Mouse (Mus musculus): ENCODE data around the gene Ubn1. TPM values are rescaled to one million over a fixed set of nuclear protein-coding genes. Genes with fewer than 3 reads are reported as not detected.

Ubn1 gene
- polyA plus RNA-seq (2016; fragmentation: Nextera tagmentation; extraction: Ambion mirVana): 17.8 TPM in 2 replicates

DNA sequence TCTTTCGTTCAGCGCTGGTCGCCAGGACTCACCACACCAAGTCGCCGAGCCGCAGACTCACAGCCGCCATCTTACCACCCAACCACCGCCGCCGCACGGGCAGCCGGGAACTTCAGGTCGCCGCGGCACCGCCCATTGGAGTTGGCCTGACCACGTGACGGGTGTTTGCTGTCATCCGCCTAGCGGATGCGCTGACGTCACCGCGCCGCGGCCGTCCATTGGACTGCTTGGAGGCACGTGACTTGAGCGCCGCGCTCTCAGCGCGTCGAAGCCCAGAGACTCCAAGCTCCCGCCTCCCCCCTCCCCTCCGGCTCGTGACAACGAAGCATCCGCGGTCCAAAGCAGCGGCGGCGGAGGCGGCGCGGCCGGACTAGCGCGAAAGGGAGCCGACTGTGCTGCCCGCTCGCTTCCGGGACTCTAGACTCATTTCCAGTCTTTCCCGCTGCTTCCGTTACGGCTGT, at the start of gene Ubn1, which contains the start of gene Glyr1:
Ubn1 (plus strand) TSS at position 284 of the 461 bp plus-strand sequence.
Glyr1 (minus strand) TSS at position 90 of the 461 bp plus-strand sequence.
- WGBS: under 1% methylated on average over 56 of the region's 56 CpGs
- peak within 1 kb of the TSS; percentile 95 for H3K4me3 ChIP-seq
- peaks cover 54% of the 10 kb centered on the region for H3K36me3 ChIP-seq
- no peaks in the 10 kb centered on the region for H3K9me3 ChIP-seq
- H3K27ac ChIP-seq: peak within 1 kb of the TSS; percentile 92
- no peaks in the 10 kb centered on the region for H3K27me3 ChIP-seq (ENCODE audit: insufficient read depth, poor library complexity, severe bottlenecking)
- peaks cover 31% of the 10 kb centered on the region for H3K4me1 ChIP-seq (replicated peaks)
- DNase-seq (ENCODE audit: low spot score): peak; percentile 99

DNA sequence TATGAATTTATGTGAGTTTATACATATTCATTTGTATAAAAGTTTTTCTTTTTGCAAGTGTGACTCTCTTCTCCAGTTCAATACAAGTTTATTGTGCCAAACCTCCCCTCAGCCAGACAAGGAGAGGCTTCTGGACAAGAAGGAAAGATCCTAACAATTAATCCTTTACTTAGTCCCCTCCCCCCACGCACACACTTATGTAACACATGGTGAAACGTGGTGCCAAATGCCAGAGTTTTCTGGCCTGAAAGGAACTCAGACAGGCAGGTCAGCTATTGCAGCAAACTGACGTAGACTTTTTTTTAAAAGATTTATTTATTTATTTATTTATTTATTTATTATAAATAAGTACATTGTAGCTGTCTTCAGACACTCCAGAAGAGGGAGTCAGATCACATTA, 49.2 kb upstream of the Ubn1 start:
- DNase-seq (ENCODE audit: low spot score): no peak
- no peaks in the 10 kb centered on the region for H3K9me3 ChIP-seq
- H3K4me1 ChIP-seq (replicated peaks): no peaks in the 10 kb centered on the region
- no peaks in the 10 kb centered on the region for H3K27me3 ChIP-seq (ENCODE audit: insufficient read depth, poor library complexity, severe bottlenecking)
- 72% methylated on average over 3 of the region's 3 CpGs for WGBS
- H3K36me3 ChIP-seq: no peaks in the 10 kb centered on the region
- no peak overlapping the region for H3K27ac ChIP-seq
- H3K4me3 ChIP-seq: no peak overlapping the region

DNA sequence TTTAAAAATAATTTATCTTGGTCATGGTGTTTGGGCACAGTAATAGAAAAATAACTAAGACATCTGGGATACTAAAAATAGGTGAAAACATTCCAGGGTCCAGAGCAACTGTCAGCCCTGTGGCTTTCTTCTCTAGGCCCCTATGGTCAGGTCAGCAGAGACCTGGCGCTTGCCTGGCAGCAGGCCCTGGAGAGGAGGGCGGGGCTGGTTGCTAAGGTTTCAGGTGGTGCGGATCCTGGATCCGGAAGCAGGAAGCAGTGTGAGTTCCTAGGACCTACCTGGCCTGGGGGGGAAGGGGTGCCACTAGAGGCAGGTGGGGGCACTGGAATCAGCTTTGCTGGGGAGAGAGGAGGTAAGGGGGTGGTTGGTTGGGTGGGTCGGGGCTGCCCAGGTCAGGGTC, 42.8 kb upstream of the Ubn1 start, which contains the start of gene Smim22:
Smim22 (plus strand) TSS at position 222 of the 400 bp plus-strand sequence.
- Histone ChIP-seq H3K36me3 (peaks cover 10% of the 10 kb centered on the region; the same call in 1 of the 2 replicates), H3K4me1 (replicated peaks) (peaks cover 26% of the 10 kb centered on the region), H3K9me3 (no peaks in the 10 kb centered on the region), H3K27me3 (ENCODE audit: insufficient read depth, poor library complexity, severe bottlenecking) (no peaks in the 10 kb centered on the region), H3K27ac (peak within 1 kb of the TSS; percentile 66), H3K4me3 (peak within 1 kb of the TSS; percentile 20; the same call in 1 of the 2 replicates)
- peak; percentile 20 for DNase-seq (ENCODE audit: low spot score)
- WGBS: 37% methylated on average over 5 of the region's 5 CpGs

DNA sequence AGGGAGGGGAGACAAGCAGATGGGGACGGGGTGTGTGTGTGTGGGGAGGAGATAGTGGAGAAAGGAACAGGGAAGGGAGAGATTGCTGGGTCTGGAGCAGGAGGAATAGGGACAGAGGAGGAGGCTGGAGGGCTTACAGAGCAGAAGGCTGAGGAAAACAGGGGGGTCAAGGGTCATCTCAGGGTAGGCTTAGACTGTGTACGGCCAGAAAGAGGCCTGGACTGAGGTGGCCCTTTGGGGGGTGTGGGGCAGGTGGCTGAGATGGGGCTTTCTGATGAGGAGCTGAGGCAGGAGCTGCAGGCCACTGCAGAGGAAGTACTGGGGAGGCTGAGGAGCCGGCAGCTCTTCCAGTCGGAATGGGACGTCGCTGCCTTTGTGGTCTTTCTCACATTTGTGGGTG, 42.4 kb upstream of the Ubn1 start:
- H3K27ac ChIP-seq: peak overlapping the region; percentile 66
- DNase-seq (ENCODE audit: low spot score): no peak
- no peaks in the 10 kb centered on the region for H3K27me3 ChIP-seq (ENCODE audit: insufficient read depth, poor library complexity, severe bottlenecking)
- peaks cover 30% of the 10 kb centered on the region for H3K4me1 ChIP-seq (replicated peaks)
- 51% methylated on average over 6 of the region's 6 CpGs for WGBS
- peak overlapping the region; percentile 20; the same call in 1 of the 2 replicates for H3K4me3 ChIP-seq
- no peaks in the 10 kb centered on the region for H3K9me3 ChIP-seq
- H3K36me3 ChIP-seq: peaks cover 10% of the 10 kb centered on the region; the same call in 1 of the 2 replicates

DNA sequence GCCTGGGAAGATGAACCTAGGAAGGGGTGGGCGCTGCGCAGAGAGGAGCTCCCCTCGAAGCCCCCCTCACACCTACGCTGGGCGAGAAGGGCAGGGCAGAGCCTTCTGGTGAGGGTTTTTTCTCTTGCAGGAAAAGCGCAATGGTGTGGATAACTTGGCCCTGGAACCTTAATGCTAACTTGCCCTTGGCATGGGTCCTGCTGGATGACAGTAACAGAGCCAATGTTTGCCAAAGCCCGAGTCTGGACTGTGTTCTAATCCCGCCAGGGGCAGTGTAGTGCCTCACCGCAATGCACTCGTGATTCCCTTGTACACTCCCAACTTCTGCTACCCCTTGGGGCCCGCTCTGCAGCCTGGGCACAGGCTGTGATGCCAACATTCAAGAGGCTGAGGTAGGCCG, 41.8 kb upstream of the Ubn1 start:
- H3K4me3 ChIP-seq: no peak overlapping the region
- H3K27me3 ChIP-seq (ENCODE audit: insufficient read depth, poor library complexity, severe bottlenecking): no peaks in the 10 kb centered on the region
- DNase-seq (ENCODE audit: low spot score): no peak
- H3K27ac ChIP-seq: peak overlapping the region; percentile 66; the same call in 1 of the 2 replicates
- peaks cover 36% of the 10 kb centered on the region for H3K4me1 ChIP-seq (replicated peaks)
- no peaks in the 10 kb centered on the region for H3K9me3 ChIP-seq
- H3K36me3 ChIP-seq: peaks cover 10% of the 10 kb centered on the region; the same call in 1 of the 2 replicates
- WGBS: 81% methylated on average over 12 of the region's 12 CpGs

DNA sequence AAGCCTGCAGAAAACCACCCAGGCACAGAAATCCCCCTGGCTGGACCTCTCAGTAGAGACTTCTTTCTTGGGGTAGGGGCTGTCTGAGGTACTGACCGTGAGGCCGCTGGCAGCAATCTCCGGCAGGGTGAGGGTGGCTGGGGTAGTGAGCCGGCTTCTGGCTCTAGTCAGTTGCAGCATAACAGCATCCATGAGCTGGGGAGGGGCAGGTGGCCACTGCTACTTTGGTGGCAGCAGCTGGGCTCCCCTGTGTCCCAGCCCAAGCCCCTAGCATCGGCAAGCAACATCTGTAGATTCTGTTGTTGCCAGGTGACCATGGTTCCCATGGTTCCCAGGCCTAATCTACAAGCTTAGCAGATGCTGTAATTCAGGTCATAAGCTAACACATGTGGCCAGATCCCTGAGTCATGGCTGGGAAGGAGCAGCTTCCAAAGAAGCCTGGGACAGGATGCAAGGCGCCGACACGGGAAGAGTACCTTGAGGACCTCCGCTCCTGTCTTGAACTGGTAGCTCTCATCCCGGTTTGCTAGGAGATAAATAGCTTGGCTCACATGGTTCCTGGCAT, 39.4 kb upstream of the Ubn1 start:
- WGBS: 91% methylated on average over 10 of the region's 10 CpGs

DNA sequence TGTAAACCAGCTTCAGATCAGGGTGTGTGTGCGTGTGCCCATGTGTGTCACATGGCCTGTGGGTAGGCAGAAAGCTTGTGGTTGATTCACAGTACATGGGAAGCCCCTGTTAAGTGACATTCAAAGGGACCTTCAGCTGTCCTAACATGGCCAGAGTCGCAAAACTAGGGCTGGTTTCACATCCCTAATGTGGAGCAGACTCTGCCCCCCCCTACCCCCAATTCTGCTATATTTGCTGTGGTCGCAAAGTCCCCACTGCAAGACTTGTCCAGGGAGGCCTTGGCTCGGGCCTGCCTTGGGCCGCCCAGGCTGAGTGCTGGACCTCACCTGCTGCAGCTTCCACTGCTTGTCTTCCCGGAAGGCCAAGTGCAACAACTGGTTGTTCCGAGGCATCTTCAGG, 38.6 kb upstream of the Ubn1 start:
- H3K4me3 ChIP-seq: no peak overlapping the region
- no peaks in the 10 kb centered on the region for H3K9me3 ChIP-seq
- no peaks in the 10 kb centered on the region for H3K27me3 ChIP-seq (ENCODE audit: insufficient read depth, poor library complexity, severe bottlenecking)
- DNase-seq (ENCODE audit: low spot score): no peak
- H3K27ac ChIP-seq: no peak overlapping the region
- peaks cover 36% of the 10 kb centered on the region for H3K4me1 ChIP-seq (replicated peaks)
- H3K36me3 ChIP-seq: peaks cover 32% of the 10 kb centered on the region
- 90% methylated on average over 7 of the region's 7 CpGs for WGBS

More for the DNA sequence above, 39.4 kb upstream of the Ubn1 start:
- Histone ChIP-seq H3K4me1 (replicated peaks) (peaks cover 36% of the 10 kb centered on the region), H3K9me3 (no peaks in the 10 kb centered on the region), H3K4me3 (no peak overlapping the region), H3K27ac (no peak overlapping the region), H3K27me3 (ENCODE audit: insufficient read depth, poor library complexity, severe bottlenecking) (no peaks in the 10 kb centered on the region), H3K36me3 (peaks cover 24% of the 10 kb centered on the region)
- no peak for DNase-seq (ENCODE audit: low spot score)

DNA sequence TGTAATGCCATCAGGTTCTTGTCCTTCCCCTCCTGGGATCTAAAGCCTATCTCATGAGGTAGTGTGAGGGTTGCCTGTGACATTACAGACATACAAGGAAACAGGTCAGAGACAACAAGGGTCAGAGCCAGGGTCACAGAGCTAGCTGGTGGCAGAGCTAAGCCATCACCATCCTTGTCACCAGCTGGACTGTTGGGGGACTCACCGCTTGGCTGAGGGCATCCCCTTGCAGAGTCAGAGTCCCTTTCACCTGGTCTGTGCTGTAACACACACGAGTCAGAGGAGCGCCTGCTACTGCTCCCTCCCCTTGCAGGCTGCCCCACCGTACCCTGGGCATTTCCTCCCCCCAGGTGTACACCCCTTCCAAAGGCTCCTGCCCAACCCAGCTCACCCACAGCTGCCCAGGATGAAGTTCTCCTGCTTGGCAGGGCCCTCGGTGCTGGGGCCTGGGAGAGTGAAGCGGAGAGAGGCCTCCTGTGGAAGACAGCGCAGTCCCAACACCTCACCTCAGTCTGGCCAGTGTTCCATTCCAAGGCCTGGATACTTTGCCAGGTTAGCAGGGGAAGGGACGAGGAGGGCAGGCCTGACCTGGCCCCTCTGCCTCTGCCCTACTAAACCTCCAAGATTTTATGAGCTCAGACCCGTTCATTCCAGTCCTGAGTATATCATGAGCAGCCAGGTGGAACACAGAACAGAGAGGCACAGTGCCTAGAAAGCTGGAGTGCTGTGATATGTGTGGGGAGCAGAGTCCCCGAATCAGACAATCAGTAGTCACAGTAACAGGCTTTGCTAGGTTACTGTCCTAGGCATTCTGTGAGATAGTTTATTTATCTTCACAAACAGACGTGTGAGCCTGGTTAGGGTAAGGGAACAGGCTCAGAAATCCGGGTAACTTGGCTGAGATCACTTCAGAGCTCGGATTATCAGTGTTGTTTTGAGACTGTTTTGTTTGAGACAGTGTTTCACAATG, 37.5 kb upstream of the Ubn1 start:
- peaks cover 43% of the 10 kb centered on the region for H3K36me3 ChIP-seq
- no peak for DNase-seq (ENCODE audit: low spot score)
- peaks cover 28% of the 10 kb centered on the region for H3K4me1 ChIP-seq (replicated peaks)
- 60% methylated on average over 13 of the region's 13 CpGs for WGBS
- no peaks in the 10 kb centered on the region for H3K27me3 ChIP-seq (ENCODE audit: insufficient read depth, poor library complexity, severe bottlenecking)
- H3K4me3 ChIP-seq: peak overlapping the region; percentile 77
- H3K9me3 ChIP-seq: no peaks in the 10 kb centered on the region
- peak overlapping the region; percentile 88 for H3K27ac ChIP-seq

DNA sequence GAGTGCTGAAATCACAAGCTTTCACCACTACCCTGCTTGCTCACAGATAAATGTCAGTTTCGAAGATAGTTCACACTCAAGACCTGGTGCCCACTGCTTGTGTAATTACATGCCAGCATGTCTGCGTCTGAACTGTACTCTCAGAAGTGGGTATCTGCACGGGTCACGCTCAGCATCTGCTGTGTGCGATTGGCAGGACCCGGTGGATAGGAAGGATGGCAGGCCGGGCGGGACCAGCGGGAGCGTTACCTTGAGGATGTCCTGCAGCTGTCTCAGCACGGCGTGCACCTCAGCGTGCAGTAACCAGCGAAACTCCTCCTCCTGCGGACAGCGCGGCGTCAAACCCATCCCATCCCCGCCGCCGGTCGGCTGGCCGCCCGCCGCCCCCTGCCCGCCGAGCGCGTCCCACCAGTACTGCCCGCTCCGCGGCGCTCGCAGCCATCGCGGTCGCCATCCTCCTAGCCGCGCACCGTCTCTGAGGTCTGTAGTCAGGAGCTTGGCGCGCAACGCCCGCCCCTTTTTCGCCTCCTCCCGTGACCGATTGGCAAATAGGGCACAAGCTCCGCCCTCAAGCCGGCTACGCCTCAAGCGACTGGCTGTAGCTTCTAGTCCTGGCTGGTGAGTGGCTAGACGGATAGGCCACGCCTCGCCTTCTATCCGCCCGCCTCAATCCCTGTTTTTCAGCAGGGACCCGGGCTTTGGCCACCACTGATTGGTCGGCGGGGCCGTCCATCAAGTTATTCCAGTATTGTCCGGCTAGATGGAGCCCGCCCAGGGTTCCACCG, 36.6 kb upstream of the Ubn1 start, which contains the start of gene Rogdi:
Rogdi (minus strand) TSS at position 500 of the 785 bp plus-strand sequence.
- Histone ChIP-seq H3K27me3 (ENCODE audit: insufficient read depth, poor library complexity, severe bottlenecking) (no peaks in the 10 kb centered on the region), H3K4me1 (replicated peaks) (peaks cover 21% of the 10 kb centered on the region), H3K27ac (peak within 1 kb of the TSS; percentile 88), H3K4me3 (peak within 1 kb of the TSS; percentile 77), H3K36me3 (peaks cover 52% of the 10 kb centered on the region), H3K9me3 (no peaks in the 10 kb centered on the region)
- DNase-seq (ENCODE audit: low spot score): peak; percentile 100
- WGBS: under 1% methylated on average over 63 of the region's 63 CpGs

DNA sequence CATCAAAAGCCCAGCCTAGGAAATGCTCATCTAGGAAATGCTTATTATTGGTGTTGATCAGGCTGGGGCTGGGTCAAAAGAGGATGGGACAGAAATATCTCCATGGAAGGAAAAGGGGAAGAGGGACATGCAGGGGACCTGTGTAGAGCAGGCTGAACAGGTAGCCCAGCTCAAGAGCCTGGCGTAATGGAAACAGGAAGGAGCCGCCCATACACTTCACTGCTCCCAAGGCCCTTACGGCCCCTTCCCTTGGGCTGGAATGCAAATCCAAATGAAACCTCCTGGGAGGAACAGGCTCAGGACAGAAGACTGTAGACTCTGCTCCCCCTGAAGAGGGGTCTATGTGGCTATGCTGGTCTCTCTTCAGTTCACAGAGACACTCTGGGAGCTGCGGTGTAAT, 35.3 kb upstream of the Ubn1 start:
- Histone ChIP-seq H3K27me3 (ENCODE audit: insufficient read depth, poor library complexity, severe bottlenecking) (no peaks in the 10 kb centered on the region), H3K36me3 (peaks cover 63% of the 10 kb centered on the region), H3K4me1 (replicated peaks) (peaks cover 21% of the 10 kb centered on the region), H3K4me3 (no peak overlapping the region), H3K27ac (no peak overlapping the region), H3K9me3 (no peaks in the 10 kb centered on the region)
- 87% methylated on average over 4 of the region's 4 CpGs for WGBS
- no peak for DNase-seq (ENCODE audit: low spot score)

DNA sequence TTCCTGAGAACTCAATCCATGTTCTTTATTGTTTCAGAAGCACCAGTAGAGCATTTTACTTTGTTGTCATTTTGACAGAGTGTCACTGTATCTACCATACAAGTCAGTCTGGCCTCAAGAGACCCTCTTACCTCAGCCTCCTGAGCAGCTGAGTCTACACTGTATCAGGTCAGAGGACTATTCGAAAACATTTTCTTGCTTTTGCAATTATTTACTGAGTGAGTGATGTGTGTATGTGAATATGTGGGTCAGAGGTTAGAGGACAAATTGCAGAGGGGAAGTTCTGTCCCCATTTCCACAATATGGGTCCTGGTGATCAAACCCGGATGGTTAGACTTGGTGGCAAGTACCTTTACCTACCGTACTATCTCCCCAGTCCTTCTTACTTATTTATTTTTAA, 25.8 kb upstream of the Ubn1 start:
- WGBS: 98% methylated on average over 3 of the region's 3 CpGs
- H3K27me3 ChIP-seq (ENCODE audit: insufficient read depth, poor library complexity, severe bottlenecking): no peaks in the 10 kb centered on the region
- no peak overlapping the region for H3K27ac ChIP-seq
- no peak overlapping the region for H3K4me3 ChIP-seq
- H3K36me3 ChIP-seq: peaks cover 99% of the 10 kb centered on the region
- no peak for DNase-seq (ENCODE audit: low spot score)
- H3K4me1 ChIP-seq (replicated peaks): no peaks in the 10 kb centered on the region
- no peaks in the 10 kb centered on the region for H3K9me3 ChIP-seq

DNA sequence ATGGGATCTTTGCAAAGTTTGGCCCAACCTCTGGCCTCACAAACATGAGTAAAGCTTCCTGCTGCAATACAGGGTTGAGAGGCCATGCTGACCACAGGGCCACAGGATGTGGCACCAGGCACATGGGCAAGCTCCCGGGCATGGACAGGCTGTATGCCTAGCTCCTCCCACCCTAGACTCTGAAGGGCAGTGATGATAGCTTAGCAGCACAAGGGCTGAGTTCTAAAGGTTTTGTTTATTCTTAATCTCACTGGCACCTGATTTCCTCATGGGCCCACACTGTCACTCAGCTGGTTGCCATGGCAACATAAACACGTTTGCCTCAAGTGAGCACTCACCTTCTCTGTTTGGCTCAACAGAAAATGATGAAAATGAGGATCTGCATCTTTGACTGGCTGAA, 20.0 kb upstream of the Ubn1 start:
- peaks cover 99% of the 10 kb centered on the region for H3K36me3 ChIP-seq
- H3K4me3 ChIP-seq: no peak overlapping the region
- DNase-seq (ENCODE audit: low spot score): no peak
- 73% methylated on average over 2 of the region's 2 CpGs for WGBS
- H3K4me1 ChIP-seq (replicated peaks): no peaks in the 10 kb centered on the region
- H3K9me3 ChIP-seq: no peaks in the 10 kb centered on the region
- H3K27me3 ChIP-seq (ENCODE audit: insufficient read depth, poor library complexity, severe bottlenecking): no peaks in the 10 kb centered on the region
- H3K27ac ChIP-seq: no peak overlapping the region

Data from hindbrain, embryonic 10.5 days (tissue).